Mouse (Mus musculus) CH12.LX (cell line): ENCODE data around the gene Olfr33. TPM values are rescaled to one million over a fixed set of nuclear protein-coding genes. Genes with fewer than 3 reads are reported as not detected.

Experiments used
- DNase-seq: peaks from one replicate; pipeline ENCODE4 v3.0.0-alpha.2; 2013; ENCODE audit errors: extremely low read depth
- H3K27ac ChIP-seq: 2 replicates; pipeline ENCODE4 v1.5.1; 2012; ENCODE audit warnings: low read depth, mild to moderate bottlenecking, control low read depth, moderate library complexity; ENCODE audit not compliant: insufficient read depth
- H3K27me3 ChIP-seq: replicated peaks from 2 replicates; pipeline ENCODE3; 2012; ENCODE audit warnings: inconsistent platforms
- H3K36me3 ChIP-seq, 2 experiments: replicated peaks in 1 of 2; 2 replicates each; pipeline versions ENCODE3 to v1.6.1; 2012; ENCODE audit warnings: inconsistent platforms in 1 of 2, low read length in 1 of 2, mild to moderate bottlenecking in 1 of 2, mixed read lengths in 1 of 2, moderate library complexity in 1 of 2; ENCODE audit not compliant: control insufficient read depth in 1 of 2, insufficient read depth in 1 of 2
- H3K4me1 ChIP-seq, 2 experiments: 2 replicates each; pipeline ENCODE4 v1.6.1; 2012; ENCODE audit warnings: inconsistent platforms in 1 of 2, moderate library complexity in 1 of 2; ENCODE audit not compliant: insufficient read depth in 2 of 2, control insufficient read depth in 1 of 2
- H3K4me2 ChIP-seq: 2 replicates; pipeline ENCODE4 v1.6.1; 2012; ENCODE audit warnings: low read depth, mild to moderate bottlenecking, control low read depth; ENCODE audit not compliant: poor library complexity, insufficient read depth, severe bottlenecking
- H3K4me3 ChIP-seq, 3 experiments: fragments of 150-350 bp in 1 of 3; sonication (generic) in 1 of 3; replicated peaks in 1 of 3; 2 replicates each; pipeline versions ENCODE3 to v1.5.1; 2011 to 2012; ENCODE audit warnings: low read depth in 2 of 3, low read length in 2 of 3, mild to moderate bottlenecking in 2 of 3, moderate library complexity in 2 of 3, control low read depth in 1 of 3, improper control_type of control experiment in 1 of 3, inconsistent platforms in 1 of 3, mixed read lengths in 1 of 3; ENCODE audit not compliant: poor library complexity in 1 of 3
- H3K79me2 ChIP-seq: replicated peaks from 2 replicates; pipeline ENCODE4 v1.6.1; 2012; ENCODE audit warnings: mild to moderate bottlenecking, moderate library complexity; ENCODE audit not compliant: control insufficient read depth, poor library complexity, insufficient read depth, severe bottlenecking; ENCODE audit errors: extremely low read depth
- H3K9ac ChIP-seq: 2 replicates; pipeline ENCODE4 v1.6.1; 2012; ENCODE audit warnings: low read depth, mild to moderate bottlenecking, control low read depth, moderate library complexity; ENCODE audit not compliant: insufficient read depth
- H3K9me3 ChIP-seq: replicated peaks from 2 replicates; pipeline ENCODE3; 2012; ENCODE audit warnings: low read length, inconsistent platforms, mixed read lengths
- BHLHE40 ChIP-seq: IDR thresholded peaks from 2 replicates; pipeline ENCODE4 v1.6.1; 2011; ENCODE audit warnings: mild to moderate bottlenecking, low read depth, low read length, improper control_type of control experiment
- CHD1 ChIP-seq: IDR thresholded peaks from 2 replicates; pipeline ENCODE4 v1.6.1; 2012; ENCODE audit warnings: low read depth, low read length, improper control_type of control experiment, inconsistent platforms
- CTCF ChIP-seq, 2 experiments: IDR thresholded peaks in 1 of 2; conservative IDR thresholded peaks in 1 of 2; 2 replicates each; pipeline ENCODE4 v1.5.1; 2011 to 2012; ENCODE audit warnings: low read depth in 2 of 2, low read length in 2 of 2, improper control_type of control experiment in 1 of 2, inconsistent platforms in 1 of 2, mild to moderate bottlenecking in 1 of 2, moderate library complexity in 1 of 2
- E2F4 ChIP-seq: IDR thresholded peaks from 2 replicates; pipeline ENCODE4 v1.6.1; 2011; ENCODE audit warnings: low read depth, low read length, improper control_type of control experiment; ENCODE audit not compliant: insufficient replicate concordance
- EP300 ChIP-seq: IDR thresholded peaks from 2 replicates; pipeline ENCODE4 v1.6.1; 2011; ENCODE audit warnings: low read length, improper control_type of control experiment
- GABPA ChIP-seq: IDR thresholded peaks from 2 replicates; pipeline ENCODE4 v1.6.1; 2012; ENCODE audit warnings: low read depth, low read length, improper control_type of control experiment, inconsistent platforms; ENCODE audit not compliant: insufficient replicate concordance
- HCFC1 ChIP-seq: IDR thresholded peaks from 2 replicates; pipeline ENCODE4 v1.6.1; 2012; ENCODE audit warnings: low read depth, mild to moderate bottlenecking, inconsistent platforms, low read length, improper control_type of control experiment
- IRF4 ChIP-seq: IDR thresholded peaks from 2 replicates; pipeline ENCODE4 v1.6.1; 2014; ENCODE audit warnings: low read depth, mild to moderate bottlenecking, inconsistent platforms, low read length, improper control_type of control experiment
- JUN ChIP-seq: IDR thresholded peaks from 2 replicates; pipeline ENCODE4 v1.6.1; 2011; ENCODE audit warnings: low read depth, mild to moderate bottlenecking, low read length, improper control_type of control experiment, moderate library complexity; ENCODE audit not compliant: insufficient read depth
- MAFK ChIP-seq: IDR thresholded peaks from 2 replicates; pipeline ENCODE4 v1.6.1; 2011; ENCODE audit warnings: low read length, improper control_type of control experiment; ENCODE audit not compliant: insufficient replicate concordance
- MAZ ChIP-seq: IDR thresholded peaks from 2 replicates; pipeline ENCODE4 v1.6.1; 2012; ENCODE audit warnings: low read depth, mild to moderate bottlenecking, inconsistent platforms, low read length, improper control_type of control experiment, moderate library complexity
- MEF2A ChIP-seq: IDR thresholded peaks from 2 replicates; pipeline ENCODE4 v1.6.1; 2014; ENCODE audit warnings: low read depth, mild to moderate bottlenecking, inconsistent platforms, low read length, improper control_type of control experiment, borderline replicate concordance
- MXI1 ChIP-seq: IDR thresholded peaks from 2 replicates; pipeline ENCODE4 v1.6.1; 2011; ENCODE audit warnings: mild to moderate bottlenecking, low read depth, low read length, improper control_type of control experiment
- MYC ChIP-seq: IDR thresholded peaks from 2 replicates; pipeline ENCODE4 v1.6.1; 2011; ENCODE audit warnings: low read depth, mild to moderate bottlenecking, improper control_type of control experiment, low read length
- NELFE ChIP-seq: IDR thresholded peaks from 2 replicates; pipeline ENCODE4 v1.6.1; 2011; ENCODE audit warnings: low read depth, low read length, improper control_type of control experiment
- NRF1 ChIP-seq: IDR thresholded peaks from 2 replicates; pipeline ENCODE4 v1.6.1; 2014; ENCODE audit warnings: low read depth, mild to moderate bottlenecking, inconsistent platforms, low read length, improper control_type of control experiment, moderate library complexity
- PAX5 ChIP-seq: IDR thresholded peaks from 2 replicates; pipeline ENCODE4 v1.6.1; 2012; ENCODE audit warnings: low read length, inconsistent platforms, mixed read lengths
- POLR2AphosphoS2 ChIP-seq: IDR thresholded peaks from 2 replicates; pipeline ENCODE4 v1.6.1; 2011; ENCODE audit warnings: low read depth, low read length, improper control_type of control experiment
- RAD21 ChIP-seq: IDR thresholded peaks from 2 replicates; pipeline ENCODE4 v1.6.1; 2011; ENCODE audit warnings: low read depth, mild to moderate bottlenecking, low read length, improper control_type of control experiment, moderate library complexity
- SIN3A ChIP-seq: IDR thresholded peaks from 2 replicates; pipeline ENCODE4 v1.6.1; 2012; ENCODE audit warnings: low read length, improper control_type of control experiment, inconsistent platforms
- SMC3 ChIP-seq: IDR thresholded peaks from 2 replicates; pipeline ENCODE4 v1.6.1; 2011; ENCODE audit warnings: low read depth, low read length, improper control_type of control experiment
- TCF12 ChIP-seq: IDR thresholded peaks from 2 replicates; pipeline ENCODE4 v1.6.1; 2014; ENCODE audit warnings: low read depth, mild to moderate bottlenecking, inconsistent platforms, low read length, improper control_type of control experiment
- UBTF ChIP-seq: IDR thresholded peaks from 2 replicates; pipeline ENCODE4 v1.6.1; 2012; ENCODE audit warnings: low read depth, mild to moderate bottlenecking, inconsistent platforms, low read length, improper control_type of control experiment, moderate library complexity
- ZC3H11A ChIP-seq: IDR thresholded peaks from 2 replicates; pipeline ENCODE4 v1.6.1; 2012; ENCODE audit warnings: low read depth, mild to moderate bottlenecking, inconsistent platforms, low read length, improper control_type of control experiment
- ZKSCAN1 ChIP-seq: IDR thresholded peaks from 2 replicates; pipeline ENCODE4 v1.6.1; 2012; ENCODE audit warnings: low read depth, inconsistent platforms, low read length, improper control_type of control experiment, borderline replicate concordance
- ZNF384 ChIP-seq: IDR thresholded peaks from 2 replicates; pipeline ENCODE4 v1.6.1; 2012; ENCODE audit warnings: low read depth, low read length, improper control_type of control experiment, inconsistent platforms
- dilution Hi-C: fragments of 300-500 bp; cut with MboI; formaldehyde crosslinking; loops from 2 replicates; pipeline ENCODE4 v1.14.3; 2020; ENCODE audit warnings: low sequenced_read_pairs; ENCODE audit not compliant: extremely low pct_unique_long_range_greater_than_20kb, extremely low pct_ligation_motif_present
- in situ Hi-C: fragments of 300-500 bp; cut with MboI; formaldehyde crosslinking; loops from 3 replicates; pipeline ENCODE4 v1.14.3; 2019; ENCODE audit warnings: low sequenced_read_pairs, low pct_ligation_motif_present, low pct_unique_long_range_greater_than_20kb, mixed read lengths
- polyA plus RNA-seq: library from polyadenylated mRNA; unstranded; fragments of >175 nt; gene quantifications from 2 replicates; pipeline ENCODE4 v1.2.1, GENCODE M21; 2012; ENCODE audit warnings: low read depth; ENCODE audit not compliant: insufficient read length
- total RNA-seq, 2 experiments: library from RNA; depleted of rRNA; stranded (reverse); fragments of 300-350 nt in 1 of 2; fragments of >200 nt in 1 of 2; gene quantifications; 2 replicates each; pipeline ENCODE4 v1.2.3; 2012 to 2014

Olfr33 gene
- total and polyA plus RNA-seq, 3 experiments, result not detected

GRCm38 (mm10) chr7:102752086-102752485, 33.2 kb upstream of the Olfr33 start:
- H3K27me3 ChIP-seq, result no peaks in the 10 kb centered on the region
- no peaks in the 10 kb centered on the region for H3K9me3 ChIP-seq
- peak; percentile 23 for DNase-seq
- H3K36me3 ChIP-seq, result no peaks in the 10 kb centered on the region
- dilution Hi-C loops (no loop called here), in situ Hi-C loops (loop anchor here (25.0 kb wide), 1 partner anchor 240 kb away; no protein-coding TSS in a partner anchor)
- no peaks in the 10 kb centered on the region for H3K4me1 ChIP-seq
- H3K4me2 ChIP-seq, result no peak overlapping the region
- H3K27ac ChIP-seq, result no peak overlapping the region
- H3K79me2 ChIP-seq, result no peaks in the 10 kb centered on the region
- no peak for TF ChIP-seq MYC
- TF ChIP-seq UBTF, result no peak
- TF ChIP-seq ZKSCAN1, result no peak
- TF ChIP-seq MEF2A, result no peak
- peak; percentile 5 for TF ChIP-seq RAD21
- TF ChIP-seq E2F4, result no peak
- TF ChIP-seq MAZ, result no peak
- no peak for TF ChIP-seq NRF1
- TF ChIP-seq IRF4, result no peak
- TF ChIP-seq BHLHE40, result no peak
- TF ChIP-seq ZNF384, result no peak
- TF ChIP-seq TCF12, result no peak
- no peak for TF ChIP-seq GABPA
- no peak for TF ChIP-seq POLR2AphosphoS2
- TF ChIP-seq EP300, result no peak
- no peak for TF ChIP-seq JUN
- TF ChIP-seq SMC3, result peak; percentile 57
- TF ChIP-seq CTCF (conservative IDR thresholded peaks at IDR 0.05 in 1 of 2, IDR thresholded peaks at IDR 0.05 in 1 of 2; ENCODE audit: low read depth in 2 of 2, low read length in 2 of 2), result peak in 1 of 2 experiments; percentile 64; a peak in 2 of 4 replicates
- no peak for TF ChIP-seq ZC3H11A
- TF ChIP-seq SIN3A, result no peak
- TF ChIP-seq CHD1, result no peak
- no peak for TF ChIP-seq HCFC1
- TF ChIP-seq NELFE, result no peak
- TF ChIP-seq PAX5, result no peak
- no peak for TF ChIP-seq MXI1
- no peak for TF ChIP-seq MAFK
- no peak overlapping the region for H3K9ac ChIP-seq
- no peak overlapping the region for H3K4me3 ChIP-seq
